Mouse (Mus musculus): Measurements from ENCODE around the gene Net1.
"Not testable (repeated sequence)": the region's sequence is repeated elsewhere in the genome, so short reads cannot be mapped to it uniquely, and the experiment has no call there.

Net1 gene

DNA sequence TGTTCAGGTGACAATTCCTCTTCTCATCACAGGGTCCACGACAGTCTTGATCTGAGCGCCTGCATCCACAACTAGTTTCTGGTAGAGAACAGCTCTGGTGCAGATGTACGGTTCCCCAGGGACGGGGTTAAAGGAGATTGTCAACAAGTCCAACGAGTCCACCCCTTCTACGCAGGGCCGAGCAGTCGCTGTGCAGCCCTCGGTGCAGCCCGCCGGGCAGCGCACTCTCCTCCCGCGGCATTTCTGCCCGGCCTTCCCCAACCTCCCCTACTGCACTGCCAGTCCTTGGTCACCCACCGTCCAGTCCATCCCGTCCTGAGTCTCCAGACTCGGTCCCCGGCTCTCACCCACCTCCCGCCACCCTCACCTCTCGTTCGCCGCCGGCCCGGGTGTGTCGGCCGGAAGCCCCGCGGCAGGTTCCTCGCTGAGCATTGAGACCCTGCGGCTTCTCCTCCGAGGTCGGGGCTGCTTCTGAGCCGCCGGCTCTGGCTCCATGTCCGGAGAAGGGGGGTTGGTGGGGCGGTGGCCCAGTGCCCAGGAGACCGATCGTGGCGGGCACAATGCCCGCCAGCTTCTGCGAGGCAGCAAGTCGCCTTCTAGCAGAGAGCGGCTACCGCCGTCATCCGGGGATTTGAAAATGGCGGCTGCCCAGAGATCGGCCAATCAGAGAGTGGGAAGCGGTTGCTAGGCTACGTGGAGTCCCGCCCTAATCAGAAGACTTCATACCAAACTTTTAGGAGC, at the start of gene Net1, which contains the start of gene Tubal3:
TSS of gene Net1 (minus strand) at position 650 of the 741 bp plus-strand sequence.
TSS of gene Tubal3 (plus strand) at position 704 of the 741 bp plus-strand sequence.
- DNase-seq = peak; percentile 81

DNA sequence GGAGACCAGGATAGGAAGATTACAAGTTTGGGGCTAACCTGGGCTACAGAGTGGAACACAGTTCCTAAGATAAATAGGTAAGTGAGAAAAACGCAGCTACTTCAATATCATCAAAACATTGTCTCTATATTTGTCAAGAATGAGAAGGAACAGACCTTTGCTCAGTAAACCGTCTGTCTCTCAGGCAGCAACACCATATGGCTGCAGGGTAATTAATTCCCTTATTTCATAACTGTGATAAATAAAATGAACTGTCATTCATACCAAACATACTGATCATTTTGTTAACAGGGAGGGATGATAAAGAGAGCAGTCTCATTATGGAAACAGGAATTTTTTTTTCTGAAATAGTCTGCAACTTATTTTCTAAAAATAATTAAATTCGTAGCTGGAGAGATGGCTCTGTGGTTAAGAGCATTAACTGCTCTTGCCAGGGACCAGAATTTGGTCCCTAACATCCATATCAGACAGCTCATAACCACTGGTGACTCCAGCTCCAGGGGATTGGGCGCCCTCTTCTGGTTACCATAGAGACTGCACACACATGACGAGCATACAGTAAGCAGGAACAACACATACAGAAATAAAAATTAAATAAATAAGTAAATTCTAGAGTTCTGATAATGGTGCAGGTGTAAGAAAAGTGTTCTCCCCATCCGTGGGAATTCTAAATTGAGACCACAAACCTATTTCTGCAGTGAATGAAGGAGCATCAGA, 33.3 kb upstream of the Net1 start:
- DNase-seq = no peak

GRCm38 (mm10) chr13:3949477-3949876, 31.5 kb upstream of the Net1 start:
- DNase-seq = no peak

DNA sequence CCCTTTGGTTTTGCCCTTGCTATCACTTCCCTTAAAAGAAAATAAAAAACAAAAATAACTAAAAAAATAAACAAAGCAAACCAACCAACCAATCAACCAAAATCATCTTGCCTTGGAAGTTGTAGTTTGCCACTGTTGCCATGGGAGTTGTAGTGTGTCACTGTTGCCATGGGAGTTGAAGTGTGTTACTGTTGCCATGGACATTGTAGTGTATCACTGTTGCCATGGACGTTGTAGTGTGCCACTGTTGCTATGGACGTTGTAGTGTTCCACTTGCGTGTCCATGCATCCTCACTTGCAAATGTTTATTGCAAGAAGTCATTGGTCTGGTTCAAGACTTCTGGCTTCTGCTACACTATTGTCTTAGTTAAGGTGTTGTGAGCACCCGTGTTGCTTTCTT, 29.2 kb upstream of the Net1 start:
- DNase-seq = no peak

DNA sequence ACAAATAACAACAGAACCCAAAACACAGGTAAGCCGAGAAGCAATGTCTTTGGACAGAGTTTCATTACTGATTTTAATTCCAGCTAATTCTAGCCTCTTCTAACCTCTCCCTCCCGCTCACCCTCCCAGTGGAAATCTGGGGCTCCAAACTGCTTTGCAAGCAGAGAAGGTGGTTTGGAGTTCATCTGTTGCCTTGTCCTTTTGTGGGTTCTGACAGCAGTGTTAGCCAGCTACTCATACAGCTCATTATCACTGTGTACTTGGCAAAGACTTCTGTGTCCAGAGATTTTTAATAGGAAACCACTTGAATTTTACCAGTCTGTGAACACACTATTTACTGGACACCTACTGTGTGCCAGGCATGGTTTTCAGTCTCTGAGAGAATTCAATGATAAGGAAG, 27.2 kb upstream of the Net1 start, which contains the start of gene Ucn3:
TSS of gene Ucn3 (minus strand) at position 101 of the 400 bp plus-strand sequence.
- DNase-seq = no peak

DNA sequence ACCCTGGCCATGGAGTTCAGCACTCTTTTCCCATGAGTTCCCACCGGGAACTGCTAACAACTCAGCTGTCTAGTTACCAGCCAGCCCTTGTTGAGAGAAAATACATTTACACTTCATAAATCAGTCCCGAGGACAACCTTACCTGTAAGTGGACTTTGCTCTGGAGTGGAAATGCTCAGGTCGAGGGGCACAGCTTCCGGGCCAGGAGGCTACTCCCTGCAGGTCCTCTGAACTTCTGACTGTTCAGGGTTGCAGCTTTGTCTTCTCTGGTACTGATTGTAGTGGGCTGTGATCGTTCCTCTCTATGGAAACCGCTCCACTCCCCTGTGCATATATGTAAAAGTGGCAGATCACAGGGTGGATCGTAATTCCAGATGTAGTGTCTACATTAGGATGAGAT, 26.7 kb upstream of the Net1 start:
- DNase-seq = no peak

GRCm38 (mm10) chr13:3926046-3926445, 8.0 kb upstream of the Net1 start:
- DNase-seq = no peak

DNA sequence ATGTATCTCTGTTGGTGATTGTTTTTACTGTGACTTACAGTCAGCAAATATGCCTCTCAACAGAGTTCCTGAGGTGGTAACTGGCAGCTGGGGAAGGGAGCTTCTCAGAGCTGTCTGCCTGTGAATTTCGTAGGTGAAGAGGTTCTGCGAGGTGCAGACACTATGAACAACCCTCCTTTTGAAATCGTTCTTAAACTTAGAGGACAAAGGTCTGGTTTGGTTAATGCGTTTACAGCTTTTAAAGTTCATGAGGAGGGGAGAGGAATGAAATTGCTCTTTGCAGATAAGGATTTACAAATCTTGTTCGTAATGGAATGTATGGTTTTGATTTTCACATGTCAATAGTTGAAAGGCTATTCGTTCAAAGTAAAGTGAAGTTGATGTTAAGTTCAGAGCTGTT, 7.6 kb upstream of the Net1 start:
- no peak for DNase-seq

DNA sequence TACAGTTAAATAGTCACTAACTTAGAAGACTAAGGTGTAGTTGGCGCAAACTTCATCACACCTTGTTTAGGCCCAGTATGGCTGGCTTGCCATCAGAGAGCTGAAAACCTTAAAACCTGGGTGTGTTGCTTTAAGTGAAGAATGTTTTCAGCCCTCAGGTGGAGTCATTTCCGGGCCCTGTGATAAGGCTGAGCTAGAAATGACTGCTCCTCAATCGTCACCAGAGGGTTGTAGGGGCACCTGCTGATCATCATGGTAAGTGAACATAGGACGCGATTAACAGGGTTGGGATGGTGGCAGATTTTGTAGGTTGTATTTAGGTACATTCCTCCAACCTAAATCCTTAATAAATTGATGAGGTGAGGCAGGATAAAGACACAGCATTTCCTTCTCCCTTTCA, 6.5 kb upstream of the Net1 start:
- DNase-seq = no peak

DNA sequence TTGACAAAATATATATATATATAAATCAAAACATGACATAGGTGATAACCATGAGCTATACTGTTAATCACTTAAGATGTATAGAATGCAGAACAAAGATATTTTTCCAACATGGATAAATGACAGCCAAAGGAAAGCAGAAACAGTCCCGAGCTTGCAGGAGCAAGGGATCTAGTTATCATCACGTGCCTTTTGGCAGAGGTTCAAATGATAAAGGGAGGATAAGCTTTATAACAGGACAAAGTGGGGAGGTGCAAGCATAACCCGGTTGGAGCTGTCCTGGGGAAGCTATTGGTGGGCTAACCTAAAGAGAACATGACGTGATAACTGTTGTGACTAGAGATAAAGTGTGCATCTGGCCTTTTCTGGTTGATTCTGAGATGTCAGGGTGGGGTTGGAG, 4.5 kb downstream of the Net1 start:
- no peak for DNase-seq

GRCm38 (mm10) chr13:3910356-3910755, 7.7 kb downstream of the Net1 start:
- no peak for DNase-seq

GRCm38 (mm10) chr13:3908262-3908661, 9.8 kb downstream of the Net1 start:
- DNase-seq = no peak

- no peak for DNase-seq
Measured at GRCm38 (mm10) chr13:3907151-3907696, 10.8 kb downstream of the Net1 start.

- DNase-seq = no peak
Measured at GRCm38 (mm10) chr13:3899301-3899700, 18.7 kb downstream of the Net1 start.

DNA sequence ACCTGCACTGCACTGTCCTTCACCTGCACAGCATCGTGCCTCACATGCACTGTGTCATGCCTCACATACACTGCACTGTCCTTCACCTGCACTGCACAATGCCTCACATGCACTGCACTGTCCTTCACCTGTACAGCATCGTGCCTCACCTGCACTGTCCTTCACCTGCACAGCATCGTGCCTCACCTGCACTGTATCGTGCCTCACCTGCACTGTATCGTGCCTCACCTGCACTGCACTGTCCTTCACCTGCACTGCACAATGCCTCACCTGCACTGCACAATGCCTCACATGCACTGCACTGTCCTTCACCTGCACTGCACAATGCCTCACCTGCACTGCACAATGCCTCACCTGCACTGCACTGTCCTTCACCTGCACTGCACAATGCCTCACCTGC, 19.8 kb downstream of the Net1 start:
- DNase-seq = not testable (repeated sequence)

- peak; percentile 70 for DNase-seq
Measured at GRCm38 (mm10) chr13:3896913-3897312, 21.1 kb downstream of the Net1 start.

DNA sequence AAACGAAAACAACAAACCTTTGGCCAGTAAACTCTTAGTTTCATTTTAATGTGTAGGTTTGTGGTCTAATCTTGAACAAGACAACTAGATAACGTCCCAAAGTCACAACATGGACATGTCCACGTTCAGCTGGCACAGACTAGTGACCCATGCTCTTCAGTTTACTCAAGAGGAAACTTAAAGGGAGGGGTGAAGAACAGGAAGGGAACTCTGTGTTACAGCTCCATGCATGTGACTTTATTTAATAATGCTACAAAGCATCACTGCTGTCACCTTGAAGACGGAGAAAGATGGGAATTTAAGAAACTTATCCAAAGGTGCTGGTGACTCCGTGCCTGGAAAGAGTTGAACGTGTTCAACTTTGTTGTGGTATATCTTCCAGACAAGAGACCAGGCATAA, 22.0 kb downstream of the Net1 start:
- DNase-seq = no peak

DNA sequence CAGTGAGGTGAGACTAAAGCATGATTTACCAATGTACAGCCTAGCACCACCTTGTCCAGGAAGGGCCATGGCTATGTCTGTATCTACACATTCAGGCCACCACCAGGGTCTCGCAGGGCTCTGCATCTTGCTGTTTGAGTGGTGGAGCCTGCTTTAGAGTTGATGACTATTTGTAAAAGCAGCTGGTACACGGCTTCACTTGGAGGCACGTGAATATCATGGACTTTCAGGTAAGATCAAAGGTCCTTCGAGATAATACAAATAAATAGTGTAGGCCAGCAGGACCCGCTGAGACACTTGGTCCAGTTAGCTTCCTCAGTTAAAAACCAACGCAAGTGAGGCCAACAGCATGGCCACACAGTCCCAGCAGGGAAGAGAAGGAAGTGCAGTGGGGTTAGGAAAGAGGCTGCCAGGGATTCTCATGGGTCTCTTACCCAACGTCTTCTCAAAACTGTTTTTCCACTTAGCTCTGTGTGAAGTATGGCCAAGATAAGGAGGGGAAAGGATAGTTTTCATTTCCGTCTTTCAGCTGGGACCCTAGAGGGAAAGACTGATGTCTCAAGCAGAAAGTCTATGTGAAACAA, 22.5 kb downstream of the Net1 start:
- DNase-seq = no peak

- peak; percentile 34 for DNase-seq
Measured at GRCm38 (mm10) chr13:3894549-3894948, 23.5 kb downstream of the Net1 start.

DNA sequence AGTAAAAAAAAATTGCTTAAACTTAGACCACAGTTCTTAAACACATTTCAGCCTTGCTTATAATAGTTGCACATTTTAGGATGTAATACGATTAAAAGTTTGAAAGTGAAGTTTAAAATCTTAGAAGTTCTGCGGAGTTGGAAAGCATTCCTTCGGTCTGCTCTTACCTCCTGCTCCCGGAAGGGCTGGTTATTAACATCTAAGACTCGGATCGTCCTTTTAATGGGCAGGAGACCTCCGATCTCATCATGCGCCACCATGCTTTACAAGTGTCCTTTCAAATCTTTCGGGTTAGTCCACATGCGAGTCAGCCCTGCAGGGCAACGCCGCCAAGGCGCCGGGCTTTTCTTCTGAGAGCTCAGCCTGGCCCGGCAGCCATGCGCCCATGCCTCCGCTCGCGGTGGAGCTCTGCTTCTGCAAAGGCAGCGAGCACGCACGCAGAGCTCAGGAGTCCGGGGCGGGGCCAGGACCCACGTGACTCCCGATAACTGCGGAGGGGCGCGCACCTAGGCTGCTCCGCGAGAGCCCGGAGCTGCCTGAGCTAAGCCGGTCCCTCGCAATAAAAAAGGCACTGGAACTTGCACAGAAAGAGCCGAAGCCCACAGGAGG, 24.8 kb downstream of the Net1 start:
- DNase-seq = peak; percentile 93

- no peak for DNase-seq
Measured at GRCm38 (mm10) chr13:3892601-3893000, 25.4 kb downstream of the Net1 start.

DNA sequence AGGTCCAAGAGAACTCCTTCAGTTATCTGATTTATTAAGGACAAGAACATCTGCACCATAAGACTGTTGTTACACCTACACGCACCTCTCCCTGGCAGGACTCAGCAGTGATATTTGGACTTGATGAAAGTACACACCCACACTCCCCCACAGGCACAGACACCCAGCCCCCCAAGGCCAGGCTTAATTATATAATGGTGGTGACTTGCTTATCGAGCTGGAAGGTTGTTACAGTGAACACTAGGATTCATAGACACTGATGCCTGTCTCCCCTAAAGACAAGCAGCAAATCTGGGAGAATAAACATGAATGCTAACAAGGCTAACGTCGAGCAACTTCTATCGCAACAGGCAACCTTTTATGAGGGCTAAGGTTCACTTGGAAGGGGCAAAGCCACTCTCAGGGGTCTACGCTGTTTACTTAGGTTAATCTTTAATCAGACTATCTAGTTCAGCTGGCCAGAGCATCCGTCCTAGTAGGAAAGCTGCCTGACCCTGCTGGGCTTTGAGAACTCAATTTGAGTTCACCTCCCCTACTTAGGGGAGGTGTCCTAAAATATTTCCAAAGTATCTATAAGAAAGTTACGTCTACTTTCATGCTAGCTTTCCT, 26.4 kb downstream of the Net1 start:
- peak; percentile 74 for DNase-seq

DNA sequence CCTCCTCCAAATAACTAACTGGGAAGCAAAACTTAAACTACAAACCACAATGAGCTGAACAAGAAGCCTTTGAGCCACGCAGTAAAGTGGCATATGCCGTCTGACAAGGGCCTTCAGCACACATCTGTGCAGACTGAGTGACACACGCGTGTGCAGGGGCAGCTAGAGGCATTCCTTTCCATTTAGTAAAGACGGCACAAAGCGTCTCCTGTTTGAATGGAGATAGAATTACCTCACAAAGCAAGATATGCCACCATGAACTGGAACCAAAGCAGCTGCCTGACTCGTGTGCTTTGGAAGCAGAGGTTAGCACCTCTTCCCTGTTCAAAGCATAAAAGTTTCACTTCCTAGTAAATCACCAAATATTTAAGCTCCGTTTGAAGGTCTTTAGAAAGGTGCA, 28.0 kb downstream of the Net1 start:
- no peak for DNase-seq

All from kidney, adult 11 months (tissue).